Mouse (Mus musculus) stomach, embryonic 14.5 days (tissue): Measurements from ENCODE around the gene Socs2. TPM values are rescaled to one million over a fixed set of nuclear protein-coding genes. Genes with fewer than 3 reads are reported as not detected.

Experiments used
- ATAC-seq: fragments of 200-750 bp; cut with Nextera tagmentation; 2 replicates; pipeline ENCODE4 v1.8.0; 2017; ENCODE audit warnings: low read depth, moderate TSS enrichment; ENCODE audit not compliant: insufficient number of reproducible peaks, insufficient read depth, low FRiP score
- H3K27ac ChIP-seq: fragments of 300-500 bp; sonication (generic); 2 replicates; pipeline ENCODE4 v1.5.1; 2014; ENCODE audit warnings: mild to moderate bottlenecking, low read length, moderate library complexity, mixed read lengths
- H3K27me3 ChIP-seq: fragments of 300-500 bp; sonication (generic); 2 replicates; pipeline ENCODE4 v1.6.1; 2014; ENCODE audit warnings: low read length, control low read depth, mixed read lengths; ENCODE audit not compliant: control insufficient read depth, insufficient read depth
- H3K36me3 ChIP-seq: fragments of 300-500 bp; sonication (generic); 2 replicates; pipeline ENCODE4 v1.6.1; 2014; ENCODE audit warnings: mild to moderate bottlenecking, control low read depth, low read length, moderate library complexity, mixed read lengths; ENCODE audit not compliant: control insufficient read depth, insufficient read depth
- H3K4me1 ChIP-seq: fragments of 300-500 bp; sonication (generic); 2 replicates; pipeline ENCODE4 v1.6.1; 2014; ENCODE audit warnings: low read length, control low read depth, mixed read lengths; ENCODE audit not compliant: control insufficient read depth, insufficient read depth
- H3K4me2 ChIP-seq: fragments of 300-500 bp; sonication (generic); replicated peaks from 2 replicates; pipeline ENCODE4 v1.6.1; 2014; ENCODE audit warnings: low read depth, low read length, control low read depth
- H3K4me3 ChIP-seq: fragments of 300-500 bp; sonication (generic); 2 replicates; pipeline ENCODE4 v1.5.1; 2014; ENCODE audit warnings: low read depth, low read length, control low read depth
- H3K9ac ChIP-seq: fragments of 300-500 bp; sonication (generic); replicated peaks from 2 replicates; pipeline ENCODE4 v1.6.1; 2014; ENCODE audit warnings: low read depth, mild to moderate bottlenecking, control low read depth, low read length, moderate library complexity, mixed read lengths
- H3K9me3 ChIP-seq: fragments of 300-500 bp; sonication (generic); 2 replicates; pipeline ENCODE4 v1.6.1; 2016; ENCODE audit warnings: low read depth, low read length, control low read depth; ENCODE audit not compliant: control insufficient read depth
- WGBS: fragments of 180-500 bp; shearing (Covaris S2); extraction: QIAGEN DNeasy Blood & Tissue Kit; methylation state at CpG from one replicate; pipeline ENCODE4 v1.1.7; 2014; 5-methylcytosine and 5-hydroxymethylcytosine counted together
- polyA plus RNA-seq: library from polyadenylated mRNA; unstranded; fragments of >200 nt; fragmentation: Nextera tagmentation; extraction: Ambion mirVana; gene quantifications from 2 replicates; pipeline ENCODE4 v1.2.1, GENCODE M21; 2014

The Socs2 gene
- polyA plus RNA-seq, 1 experiment from 2014 or later = 32.9 TPM

GRCm38 (mm10) chr10:95416361-95416684, 657 bp downstream of the Socs2 start:
- WGBS = under 1% methylated on average over 29 of the region's 34 CpGs
- no peak for ATAC-seq
- Histone ChIP-seq H3K4me2 (peak overlapping the region; percentile 90), H3K27ac (peak overlapping the region; percentile 77; the same call in 1 of the 2 replicates), H3K9me3 (no peaks in the 10 kb centered on the region), H3K27me3 (no peaks in the 10 kb centered on the region), H3K36me3 (no peaks in the 10 kb centered on the region), H3K4me1 (peaks cover 4% of the 10 kb centered on the region; the same call in 1 of the 2 replicates), H3K4me3 (peak overlapping the region; percentile 53), H3K9ac (peak overlapping the region; percentile 45)

GRCm38 (mm10) chr10:95415533-95416360, 1.2 kb downstream of the Socs2 start:
- H3K27ac ChIP-seq = 0 out of 2 replicates have a peak overlapping the region, but pooled peaks have one; percentile 77
- H3K4me1 ChIP-seq = peaks cover 4% of the 10 kb centered on the region; the same call in 1 of the 2 replicates
- peak overlapping the region; percentile 90 for H3K4me2 ChIP-seq
- H3K9me3 ChIP-seq = no peaks in the 10 kb centered on the region
- peak overlapping the region; percentile 45 for H3K9ac ChIP-seq
- H3K27me3 ChIP-seq = no peaks in the 10 kb centered on the region
- no peak for ATAC-seq
- no peaks in the 10 kb centered on the region; the same call in 1 of the 2 replicates for H3K36me3 ChIP-seq
- WGBS = under 1% methylated on average over 64 of the region's 65 CpGs
- H3K4me3 ChIP-seq = peak overlapping the region; percentile 53

GRCm38 (mm10) chr10:95415159-95415532, 1.8 kb downstream of the Socs2 start:
- H3K4me1 ChIP-seq = peaks cover 4% of the 10 kb centered on the region; the same call in 1 of the 2 replicates
- H3K4me2 ChIP-seq = peak overlapping the region; percentile 90
- H3K27ac ChIP-seq = no peak overlapping the region
- no peaks in the 10 kb centered on the region for H3K9me3 ChIP-seq
- WGBS = under 1% methylated on average over 15 of the region's 15 CpGs
- peak overlapping the region; percentile 53 for H3K4me3 ChIP-seq
- H3K27me3 ChIP-seq = no peaks in the 10 kb centered on the region
- no peaks in the 10 kb centered on the region; the same call in 1 of the 2 replicates for H3K36me3 ChIP-seq
- no peak for ATAC-seq
- H3K9ac ChIP-seq = no peak overlapping the region; the same call in 1 of the 2 replicates

- peaks cover 4% of the 10 kb centered on the region; the same call in 1 of the 2 replicates for H3K4me1 ChIP-seq
- no peak overlapping the region for H3K27ac ChIP-seq
- H3K9me3 ChIP-seq = no peaks in the 10 kb centered on the region
- H3K36me3 ChIP-seq = no peaks in the 10 kb centered on the region; the same call in 1 of the 2 replicates
- peak overlapping the region; percentile 33; the same call in 1 of the 2 replicates for H3K9ac ChIP-seq
- peak overlapping the region; percentile 90 for H3K4me2 ChIP-seq
- no peak for ATAC-seq
- WGBS = under 1% methylated on average over 65 of the region's 65 CpGs
- H3K27me3 ChIP-seq = no peaks in the 10 kb centered on the region
- peak overlapping the region; percentile 53 for H3K4me3 ChIP-seq
These were observed 2.4 kb downstream of the Socs2 start for GRCm38 (mm10) chr10:95414316-95415158.

GRCm38 (mm10) chr10:95411139-95411538, 5.8 kb downstream of the Socs2 start:
- H3K9me3 ChIP-seq = no peaks in the 10 kb centered on the region
- H3K4me1 ChIP-seq = no peaks in the 10 kb centered on the region
- no peak overlapping the region for H3K9ac ChIP-seq
- H3K4me3 ChIP-seq = no peak overlapping the region
- no peak for ATAC-seq
- H3K36me3 ChIP-seq = no peaks in the 10 kb centered on the region; the same call in 1 of the 2 replicates
- WGBS = 92% methylated on average over 9 of the region's 9 CpGs
- H3K4me2 ChIP-seq = no peak overlapping the region
- no peaks in the 10 kb centered on the region for H3K27me3 ChIP-seq
- H3K27ac ChIP-seq = no peak overlapping the region

GRCm38 (mm10) chr10:95410709-95411108, 6.3 kb downstream of the Socs2 start:
- H3K9ac ChIP-seq = no peak overlapping the region
- H3K36me3 ChIP-seq = no peaks in the 10 kb centered on the region; the same call in 1 of the 2 replicates
- H3K27ac ChIP-seq = no peak overlapping the region
- H3K4me1 ChIP-seq = no peaks in the 10 kb centered on the region
- no peak overlapping the region for H3K4me2 ChIP-seq
- 88% methylated on average over 7 of the region's 7 CpGs for WGBS
- no peaks in the 10 kb centered on the region for H3K9me3 ChIP-seq
- no peaks in the 10 kb centered on the region for H3K27me3 ChIP-seq
- no peak overlapping the region for H3K4me3 ChIP-seq
- ATAC-seq = no peak

GRCm38 (mm10) chr10:95410209-95410608, 6.8 kb downstream of the Socs2 start:
- 90% methylated on average over 4 of the region's 4 CpGs for WGBS
- H3K27me3 ChIP-seq = no peaks in the 10 kb centered on the region
- H3K4me2 ChIP-seq = no peak overlapping the region
- no peaks in the 10 kb centered on the region for H3K4me1 ChIP-seq
- H3K4me3 ChIP-seq = no peak overlapping the region
- no peak for ATAC-seq
- H3K9me3 ChIP-seq = no peaks in the 10 kb centered on the region
- H3K36me3 ChIP-seq = no peaks in the 10 kb centered on the region; the same call in 1 of the 2 replicates
- no peak overlapping the region for H3K9ac ChIP-seq
- no peak overlapping the region for H3K27ac ChIP-seq

- 81% methylated on average over 7 of the region's 7 CpGs for WGBS
- Histone ChIP-seq H3K9me3 (no peaks in the 10 kb centered on the region), H3K27me3 (no peaks in the 10 kb centered on the region), H3K9ac (no peak overlapping the region), H3K4me3 (no peak overlapping the region), H3K36me3 (no peaks in the 10 kb centered on the region; the same call in 1 of the 2 replicates), H3K4me1 (no peaks in the 10 kb centered on the region), H3K27ac (no peak overlapping the region), H3K4me2 (no peak overlapping the region)
- no peak for ATAC-seq
These were observed 7.8 kb downstream of the Socs2 start for GRCm38 (mm10) chr10:95409149-95409548.
